Mouse (Mus musculus): ENCODE measurements at regions not wholly inside any gene's neighbourhood (a gene's known extent, or its start where the extent isn't known, plus 50 kb on each side); places are given as distances from the start of the nearest gene placed in this dataset.
A peak's percentile ranks its signal among the peaks of the same experiment; 100 is the strongest.
"Not testable (repeated sequence)": the region's sequence is repeated elsewhere in the genome, so short reads cannot be mapped to it uniquely, and the experiment has no call there.

GRCm38 (mm10) chr3:3302657-3303056 lies 2447.9 kb upstream of the Gm8797 start:
- not testable (repeated sequence) for H3K4me1 ChIP-seq; H3K4me3 ChIP-seq (replicated peaks); H3K4me2 ChIP-seq; H3K36me3 ChIP-seq (replicated peaks); ATAC-seq (ENCODE audit: low FRiP score); H3K27me3 ChIP-seq; H3K9ac ChIP-seq; H3K27ac ChIP-seq
- H3K9me3 ChIP-seq = peaks cover 29% of the 10 kb centered on the region
- WGBS = 32% methylated on average over 6 of the region's 6 CpGs

- ATAC-seq (ENCODE audit: low FRiP score) = no peak
Observed at GRCm38 (mm10) chr3:3308461-3308860, 2442.1 kb upstream of the Gm8797 start.

GRCm38 (mm10) chr3:3308996-3309395 lies 2441.6 kb upstream of the Gm8797 start:
- 72% methylated on average over 18 of the region's 18 CpGs for WGBS
- ATAC-seq (ENCODE audit: low FRiP score) = no peak
- no peaks in the 10 kb centered on the region for H3K36me3 ChIP-seq (replicated peaks)
- H3K27me3 ChIP-seq = no peaks in the 10 kb centered on the region
- H3K4me3 ChIP-seq (replicated peaks) = peak overlapping the region; percentile 10; the same call in 1 of the 2 replicates
- peak overlapping the region; percentile 21 for H3K4me2 ChIP-seq
- no peaks in the 10 kb centered on the region for H3K4me1 ChIP-seq
- no peak overlapping the region for H3K27ac ChIP-seq
- H3K9me3 ChIP-seq = peaks cover 22% of the 10 kb centered on the region
- H3K9ac ChIP-seq = no peak overlapping the region

More at GRCm38 (mm10) chr3:3308461-3308860, 2442.1 kb upstream of the Gm8797 start:
- Histone ChIP-seq H3K4me1 (no peaks in the 10 kb centered on the region), H3K9me3 (peaks cover 22% of the 10 kb centered on the region), H3K36me3 (replicated peaks) (no peaks in the 10 kb centered on the region), H3K27me3 (no peaks in the 10 kb centered on the region), H3K9ac (no peak overlapping the region), H3K4me3 (replicated peaks) (peak overlapping the region; percentile 10; the same call in 1 of the 2 replicates), H3K4me2 (peak overlapping the region; percentile 21), H3K27ac (no peak overlapping the region)
- 68% methylated on average over 14 of the region's 14 CpGs for WGBS

- no peak for ATAC-seq (ENCODE audit: low FRiP score)
- Histone ChIP-seq H3K36me3 (replicated peaks) (no peaks in the 10 kb centered on the region), H3K9me3 (peaks cover 19% of the 10 kb centered on the region), H3K4me3 (replicated peaks) (no peak overlapping the region), H3K9ac (no peak overlapping the region), H3K27ac (no peak overlapping the region), H3K27me3 (no peaks in the 10 kb centered on the region), H3K4me1 (no peaks in the 10 kb centered on the region), H3K4me2 (no peak overlapping the region)
- WGBS = 44% methylated on average over 1 of the region's 1 CpGs
Observed at GRCm38 (mm10) chr3:3310811-3311210, 2439.8 kb upstream of the Gm8797 start.

- Histone ChIP-seq H3K36me3 (replicated peaks) (no peaks in the 10 kb centered on the region), H3K27me3 (no peaks in the 10 kb centered on the region), H3K27ac (no peak overlapping the region), H3K4me3 (replicated peaks) (no peak overlapping the region), H3K9me3 (0 out of 2 replicates have a peak, but pooled peaks cover 20% of the 10 kb centered on the region), H3K9ac (no peak overlapping the region), H3K4me1 (no peaks in the 10 kb centered on the region), H3K4me2 (no peak overlapping the region)
- no peak for ATAC-seq (ENCODE audit: low FRiP score)
- 52% methylated on average over 5 of the region's 5 CpGs for WGBS
Observed at GRCm38 (mm10) chr3:3349634-3350033, 2401.0 kb upstream of the Gm8797 start.

- ATAC-seq (ENCODE audit: low FRiP score); H3K27me3 ChIP-seq; H3K4me3 ChIP-seq (replicated peaks); H3K9me3 ChIP-seq; H3K9ac ChIP-seq; H3K36me3 ChIP-seq (replicated peaks); H3K27ac ChIP-seq; H3K4me1 ChIP-seq; H3K4me2 ChIP-seq: not testable (repeated sequence)
Observed at GRCm38 (mm10) chr3:3370859-3371258, 2379.7 kb upstream of the Gm8797 start.

GRCm38 (mm10) chr3:3388056-3388770 lies 2362.4 kb upstream of the Gm8797 start:
- Histone ChIP-seq H3K36me3 (replicated peaks) (no peaks in the 10 kb centered on the region), H3K27me3 (no peaks in the 10 kb centered on the region), H3K27ac (no peak overlapping the region), H3K9ac (no peak overlapping the region), H3K4me3 (replicated peaks) (no peak overlapping the region), H3K4me1 (0 out of 2 replicates have a peak, but pooled peaks cover 3% of the 10 kb centered on the region), H3K9me3 (no peaks in the 10 kb centered on the region), H3K4me2 (no peak overlapping the region)
- 18% methylated on average over 3 of the region's 3 CpGs for WGBS
- peak; percentile 92 for ATAC-seq (ENCODE audit: low FRiP score)
